Mouse (Mus musculus) intestine, embryonic 15.5 days (tissue): ENCODE measurements at regions not wholly inside any gene's neighbourhood (a gene's known extent, or its start where the extent isn't known, plus 50 kb on each side); places are given as distances from the start of the nearest gene placed in this dataset.
A peak's percentile ranks its signal among the peaks of the same experiment; 100 is the strongest.

ENCODE experiments used
- ATAC-seq: fragments of 200-750 bp; cut with Nextera tagmentation; 2 replicates; pipeline ENCODE4 v1.8.0; 2017; ENCODE audit warnings: moderate TSS enrichment, moderate library complexity
- H3K27ac ChIP-seq: fragments of 300-500 bp; sonication (generic); 2 replicates; pipeline ENCODE4 v1.5.1; 2015; ENCODE audit warnings: mild to moderate bottlenecking, inconsistent platforms
- H3K27me3 ChIP-seq: fragments of 300-500 bp; sonication (generic); replicated peaks from 2 replicates; pipeline ENCODE4 v1.6.1; 2015; ENCODE audit warnings: inconsistent platforms
- H3K36me3 ChIP-seq: fragments of 300-500 bp; sonication (generic); 2 replicates; pipeline ENCODE4 v1.6.1; 2015; ENCODE audit warnings: inconsistent platforms
- H3K4me1 ChIP-seq: fragments of 300-500 bp; sonication (generic); replicated peaks from 2 replicates; pipeline ENCODE4 v1.6.1; 2015; ENCODE audit warnings: inconsistent platforms
- H3K4me2 ChIP-seq: fragments of 300-500 bp; sonication (generic); replicated peaks from 2 replicates; pipeline ENCODE4 v1.6.1; 2015; ENCODE audit warnings: mild to moderate bottlenecking, inconsistent platforms
- H3K4me3 ChIP-seq: fragments of 300-500 bp; sonication (generic); replicated peaks from 2 replicates; pipeline ENCODE4 v1.5.1; 2015; ENCODE audit warnings: inconsistent platforms
- H3K9ac ChIP-seq: fragments of 300-500 bp; sonication (generic); 2 replicates; pipeline ENCODE4 v1.6.1; 2015; ENCODE audit warnings: inconsistent platforms
- H3K9me3 ChIP-seq: fragments of 300-500 bp; sonication (generic); 2 replicates; pipeline ENCODE4 v1.6.1; 2016; ENCODE audit warnings: inconsistent platforms
- WGBS: fragments of 180-500 bp; shearing (Covaris S2); methylation state at CpG from one replicate; pipeline ENCODE4 v1.1.7; 2015; 5-methylcytosine and 5-hydroxymethylcytosine counted together

DNA sequence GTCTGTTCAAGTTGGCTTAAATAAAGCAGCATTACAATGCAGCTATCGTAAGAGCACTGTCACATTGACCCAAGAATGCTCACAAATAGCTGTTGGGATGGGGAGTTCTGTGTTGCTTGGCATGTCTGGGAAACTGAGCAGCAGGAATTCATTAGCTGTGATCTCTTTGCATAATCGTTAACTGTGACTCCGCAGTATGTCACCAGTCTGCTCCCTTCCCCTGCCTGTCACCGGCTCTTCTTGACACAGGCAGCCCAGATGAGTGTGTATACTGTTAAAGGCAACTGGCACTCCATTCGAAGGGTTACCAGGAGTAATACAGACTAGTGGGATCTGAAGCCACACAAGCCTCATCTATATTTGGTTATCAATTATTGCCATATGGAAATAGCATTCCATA is 67.3 kb upstream of the Osbpl8 start:
- Histone ChIP-seq H3K4me1 (no peaks in the 10 kb centered on the region), H3K27ac (no peak overlapping the region), H3K4me3 (no peak overlapping the region), H3K9me3 (no peaks in the 10 kb centered on the region), H3K27me3 (no peaks in the 10 kb centered on the region), H3K4me2 (no peak overlapping the region), H3K36me3 (no peaks in the 10 kb centered on the region), H3K9ac (no peak overlapping the region)
- no peak for ATAC-seq
- 83% methylated on average over 5 of the region's 5 CpGs for whole genome bisulfite sequencing

DNA sequence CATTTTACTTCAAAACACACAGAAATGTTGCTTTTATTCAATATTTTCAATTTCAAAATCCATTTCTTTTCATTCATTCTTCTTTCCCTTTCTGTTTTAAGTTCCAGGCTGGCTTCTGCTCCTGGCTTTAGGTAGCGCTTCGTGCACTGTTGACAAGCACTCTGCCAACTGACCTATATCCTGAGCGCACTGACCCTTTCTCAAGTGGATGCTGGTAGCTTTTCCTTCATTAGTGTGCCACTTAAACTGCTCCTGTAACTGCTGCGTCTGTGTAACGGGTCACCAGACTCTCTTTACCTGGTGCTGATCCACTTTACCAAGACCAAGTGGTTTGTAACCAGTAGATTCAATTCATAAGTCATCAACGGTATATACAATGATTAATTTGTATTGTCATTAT is 67.7 kb upstream of the Osbpl8 start:
- Histone ChIP-seq H3K4me2 (no peak overlapping the region), H3K9ac (no peak overlapping the region), H3K27ac (no peak overlapping the region), H3K4me3 (no peak overlapping the region), H3K27me3 (no peaks in the 10 kb centered on the region), H3K4me1 (no peaks in the 10 kb centered on the region), H3K36me3 (no peaks in the 10 kb centered on the region), H3K9me3 (no peaks in the 10 kb centered on the region)
- no peak for ATAC-seq
- WGBS, result 83% methylated on average over 6 of the region's 6 CpGs

DNA sequence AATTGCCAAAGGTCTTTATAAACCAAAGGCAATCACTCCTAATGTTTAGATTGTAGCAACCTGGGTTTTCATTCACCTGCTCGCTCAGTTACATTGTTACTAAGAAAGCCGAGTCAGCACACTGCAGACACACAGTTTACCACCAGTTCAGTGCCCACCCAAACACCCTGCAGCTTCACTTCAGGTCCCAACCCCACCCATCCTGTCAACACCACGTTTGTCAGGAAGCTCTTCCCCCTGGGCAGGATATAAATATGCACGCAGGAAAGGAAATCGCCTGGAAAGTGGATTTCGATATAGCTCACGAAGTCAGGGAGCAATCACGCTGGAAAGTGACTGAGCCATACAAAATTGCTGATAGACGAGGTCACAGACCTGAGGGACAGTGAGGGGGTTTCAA is 70.1 kb upstream of the Osbpl8 start:
- H3K27me3 ChIP-seq, result no peaks in the 10 kb centered on the region
- no peak overlapping the region for H3K9ac ChIP-seq
- no peaks in the 10 kb centered on the region for H3K9me3 ChIP-seq
- H3K36me3 ChIP-seq, result no peaks in the 10 kb centered on the region
- H3K4me3 ChIP-seq, result no peak overlapping the region
- ATAC-seq, result no peak
- H3K4me1 ChIP-seq, result no peaks in the 10 kb centered on the region
- no peak overlapping the region for H3K27ac ChIP-seq
- WGBS, result 49% methylated on average over 9 of the region's 9 CpGs
- no peak overlapping the region for H3K4me2 ChIP-seq

DNA sequence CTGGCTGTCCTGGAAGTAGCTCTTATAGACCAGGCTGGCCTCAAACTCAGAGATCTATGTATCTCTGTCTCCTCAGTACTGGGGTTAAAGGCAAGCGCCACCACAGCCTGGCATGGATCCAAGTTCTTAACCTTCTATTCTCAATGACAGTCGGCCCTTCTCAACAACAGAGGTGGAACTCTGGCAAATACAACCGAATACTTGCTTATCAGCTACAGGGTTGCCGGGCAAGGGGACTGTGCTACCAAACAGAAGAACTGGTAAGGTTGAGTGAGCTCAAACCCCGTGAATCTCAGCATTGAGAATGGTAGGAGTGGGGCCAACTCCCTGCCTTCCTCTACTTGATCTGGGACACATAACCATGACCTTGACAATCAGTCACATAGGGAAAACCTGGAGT is 75.2 kb upstream of the Osbpl8 start:
- Histone ChIP-seq H3K9ac (no peak overlapping the region), H3K4me1 (no peaks in the 10 kb centered on the region), H3K36me3 (no peaks in the 10 kb centered on the region), H3K27me3 (no peaks in the 10 kb centered on the region), H3K4me3 (no peak overlapping the region), H3K27ac (no peak overlapping the region), H3K9me3 (no peaks in the 10 kb centered on the region), H3K4me2 (no peak overlapping the region)
- ATAC-seq, result no peak
- 62% methylated on average over 5 of the region's 5 CpGs for WGBS

DNA sequence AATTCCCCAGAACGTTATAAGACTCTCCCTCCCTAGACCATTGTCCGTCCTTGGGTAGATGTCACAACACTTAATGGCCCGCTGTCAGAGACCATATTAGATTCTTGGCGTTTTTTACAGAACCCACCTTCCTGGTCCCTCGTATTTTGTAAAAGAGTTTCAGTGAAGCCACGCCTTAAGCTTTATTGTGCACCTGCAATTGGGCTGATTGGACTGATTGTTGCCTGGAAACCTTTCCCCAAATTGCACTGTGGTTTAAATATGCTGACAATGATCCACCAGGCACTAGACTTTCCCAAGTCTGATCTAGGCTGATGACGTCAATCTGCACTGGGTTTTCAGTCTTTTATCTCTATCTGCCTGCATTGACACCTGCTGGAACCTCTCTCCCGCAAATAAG is 75.6 kb upstream of the Zdhhc17 start:
- Histone ChIP-seq H3K9ac (no peak overlapping the region), H3K27ac (no peak overlapping the region), H3K4me3 (no peak overlapping the region), H3K4me2 (no peak overlapping the region), H3K9me3 (no peaks in the 10 kb centered on the region), H3K36me3 (no peaks in the 10 kb centered on the region), H3K27me3 (no peaks in the 10 kb centered on the region), H3K4me1 (no peaks in the 10 kb centered on the region)
- ATAC-seq, result peak; percentile 59
- WGBS, result 57% methylated on average over 8 of the region's 8 CpGs

DNA sequence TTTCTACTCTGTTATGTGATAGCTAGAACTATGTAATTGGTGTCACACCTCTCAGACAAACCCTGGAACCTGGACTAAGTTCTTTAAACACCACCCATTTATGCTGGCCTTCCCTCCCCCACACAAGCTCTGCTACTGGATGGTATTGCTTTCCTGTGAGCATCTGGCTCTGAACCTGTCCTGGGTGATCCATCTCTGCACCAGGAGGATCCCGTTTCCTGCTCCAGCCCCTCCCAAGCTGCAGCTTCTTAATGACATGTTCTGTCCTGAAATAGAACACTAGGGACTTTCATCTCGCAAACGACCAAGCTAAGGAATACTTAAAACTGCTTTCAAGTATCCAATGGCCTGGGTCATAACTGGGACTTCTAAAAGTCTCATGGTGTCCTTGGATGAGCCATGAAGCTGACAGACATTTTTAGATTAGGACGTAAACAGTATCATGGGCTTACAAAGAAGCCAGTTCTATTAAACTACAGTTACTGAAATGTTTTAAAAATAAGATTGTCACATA is 74.4 kb upstream of the Zdhhc17 start:
- no peak for ATAC-seq
- Histone ChIP-seq H3K27me3 (no peaks in the 10 kb centered on the region), H3K27ac (no peak overlapping the region), H3K9me3 (no peaks in the 10 kb centered on the region), H3K4me2 (no peak overlapping the region), H3K4me1 (no peaks in the 10 kb centered on the region), H3K4me3 (no peak overlapping the region), H3K36me3 (no peaks in the 10 kb centered on the region), H3K9ac (no peak overlapping the region)
- WGBS, result 38% methylated on average over 4 of the region's 4 CpGs

DNA sequence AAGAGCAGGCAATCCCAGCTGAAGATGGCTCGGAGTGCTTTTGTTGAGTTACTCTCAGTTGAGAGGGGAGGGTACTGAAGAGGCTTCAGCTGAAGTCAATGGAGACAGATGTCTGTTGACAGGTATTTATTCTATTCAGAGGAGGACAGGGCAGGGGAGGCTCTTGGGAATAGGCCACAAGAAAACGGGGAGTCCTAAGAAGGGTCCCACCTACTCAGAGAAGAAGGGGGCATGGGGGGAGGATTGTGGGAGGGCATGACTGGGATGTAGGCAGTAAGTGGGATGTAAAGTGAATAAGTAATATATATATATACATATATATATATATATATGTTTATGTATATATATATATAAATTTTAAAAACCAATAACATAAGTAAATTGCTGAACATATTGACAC is 73.9 kb upstream of the Zdhhc17 start:
- H3K9ac ChIP-seq, result no peak overlapping the region
- no peak overlapping the region for H3K4me2 ChIP-seq
- H3K9me3 ChIP-seq, result no peaks in the 10 kb centered on the region
- H3K4me1 ChIP-seq, result no peaks in the 10 kb centered on the region
- H3K4me3 ChIP-seq, result no peak overlapping the region
- ATAC-seq, result no peak
- no peak overlapping the region for H3K27ac ChIP-seq
- WGBS, result 48% methylated on average over 2 of the region's 2 CpGs
- no peaks in the 10 kb centered on the region for H3K27me3 ChIP-seq
- no peaks in the 10 kb centered on the region for H3K36me3 ChIP-seq

DNA sequence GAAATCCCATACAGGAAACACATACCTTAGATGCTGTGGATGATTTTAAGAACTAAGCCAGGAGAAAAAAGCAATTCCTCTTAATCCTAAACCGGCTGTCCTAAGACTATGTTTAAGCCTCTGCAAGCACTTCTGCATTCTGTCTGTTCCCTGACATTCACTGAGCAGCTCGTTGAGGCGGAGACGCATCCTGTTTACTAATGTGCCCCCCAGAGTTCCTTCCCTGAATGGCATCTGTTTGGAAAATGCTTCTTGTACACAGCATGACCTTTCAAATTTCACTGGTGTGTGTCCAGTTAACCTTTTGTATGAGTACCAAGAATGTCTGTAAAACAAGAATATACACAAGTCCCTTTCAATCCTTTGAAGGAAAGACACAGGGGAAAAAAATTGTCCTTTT is 73.4 kb upstream of the Zdhhc17 start:
- H3K4me1 ChIP-seq, result no peaks in the 10 kb centered on the region
- no peaks in the 10 kb centered on the region for H3K9me3 ChIP-seq
- H3K4me3 ChIP-seq, result no peak overlapping the region
- no peak overlapping the region for H3K9ac ChIP-seq
- H3K27ac ChIP-seq, result no peak overlapping the region
- no peaks in the 10 kb centered on the region for H3K27me3 ChIP-seq
- no peak overlapping the region for H3K4me2 ChIP-seq
- ATAC-seq, result no peak
- WGBS, result 26% methylated on average over 4 of the region's 4 CpGs
- H3K36me3 ChIP-seq, result no peaks in the 10 kb centered on the region

DNA sequence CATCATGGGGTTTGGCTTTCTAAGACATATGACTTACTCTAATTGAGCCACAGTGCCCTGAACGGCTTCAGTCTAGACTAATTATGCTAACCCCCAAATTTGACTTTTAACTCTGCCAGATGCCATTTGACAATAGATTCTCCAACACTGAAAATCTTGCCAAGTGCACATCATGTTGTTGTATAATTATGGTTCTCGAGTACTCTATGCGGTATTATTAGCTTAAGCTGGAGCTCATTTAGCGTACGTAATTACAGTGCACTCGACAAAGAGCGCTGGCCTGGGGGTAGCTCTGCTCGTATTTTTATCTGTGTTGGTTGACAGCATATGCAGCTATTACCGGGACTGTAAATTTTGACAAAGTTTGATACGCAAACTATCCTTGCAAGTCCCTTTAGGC is 70.4 kb upstream of the Zdhhc17 start:
- WGBS, result 83% methylated on average over 10 of the region's 10 CpGs
- no peak overlapping the region for H3K4me3 ChIP-seq
- H3K9me3 ChIP-seq, result no peaks in the 10 kb centered on the region
- no peak overlapping the region for H3K9ac ChIP-seq
- H3K4me1 ChIP-seq, result no peaks in the 10 kb centered on the region
- H3K27ac ChIP-seq, result no peak overlapping the region
- H3K27me3 ChIP-seq, result no peaks in the 10 kb centered on the region
- no peak overlapping the region for H3K4me2 ChIP-seq
- no peak for ATAC-seq
- no peaks in the 10 kb centered on the region for H3K36me3 ChIP-seq

DNA sequence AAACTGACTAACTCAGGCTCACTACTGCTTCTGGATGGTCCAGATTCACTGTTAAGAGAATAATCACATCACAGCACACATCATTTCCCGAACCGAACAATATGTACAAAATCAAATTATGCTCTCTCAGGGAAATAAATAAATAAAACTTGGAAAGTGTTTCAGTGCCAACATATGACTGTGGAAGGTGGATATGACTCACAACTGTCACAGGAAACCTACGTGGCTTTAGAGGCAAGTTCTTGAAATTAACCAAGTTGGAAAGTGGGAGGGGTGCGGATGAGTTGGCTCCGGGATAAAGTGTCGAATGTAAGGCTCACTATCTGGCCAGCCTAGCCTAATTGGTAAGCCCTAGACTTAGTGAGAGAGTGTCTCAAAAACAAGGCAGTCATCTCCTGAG is 69.1 kb upstream of the Zdhhc17 start:
- Histone ChIP-seq H3K9ac (no peak overlapping the region), H3K4me1 (no peaks in the 10 kb centered on the region), H3K4me2 (no peak overlapping the region), H3K4me3 (no peak overlapping the region), H3K36me3 (no peaks in the 10 kb centered on the region), H3K27me3 (no peaks in the 10 kb centered on the region), H3K27ac (no peak overlapping the region), H3K9me3 (no peaks in the 10 kb centered on the region)
- no peak for ATAC-seq
- WGBS, result 73% methylated on average over 6 of the region's 6 CpGs

DNA sequence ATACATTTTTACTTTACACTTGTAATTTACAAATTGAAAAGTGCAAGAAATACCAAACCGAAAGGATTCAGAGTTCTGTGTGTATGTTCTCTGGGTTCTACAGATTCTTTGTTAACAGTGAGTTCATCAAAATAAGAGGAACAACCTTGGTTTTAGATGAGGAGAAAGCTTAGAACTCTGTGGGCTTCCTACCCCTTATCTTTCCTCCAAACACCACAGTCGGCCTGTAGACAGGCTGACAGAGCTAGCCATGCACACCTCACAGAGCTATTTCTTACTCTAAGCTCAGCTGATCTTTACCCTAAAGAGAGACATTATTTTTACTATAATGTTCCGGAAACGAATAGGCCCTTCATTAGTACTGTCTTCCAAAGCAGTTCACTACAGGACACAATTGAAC is 67.7 kb upstream of the Zdhhc17 start:
- no peaks in the 10 kb centered on the region for H3K4me1 ChIP-seq
- H3K4me2 ChIP-seq, result no peak overlapping the region
- no peak overlapping the region for H3K9ac ChIP-seq
- no peaks in the 10 kb centered on the region for H3K27me3 ChIP-seq
- H3K27ac ChIP-seq, result no peak overlapping the region
- WGBS, result 91% methylated on average over 4 of the region's 4 CpGs
- no peaks in the 10 kb centered on the region for H3K9me3 ChIP-seq
- H3K4me3 ChIP-seq, result no peak overlapping the region
- H3K36me3 ChIP-seq, result no peaks in the 10 kb centered on the region
- no peak for ATAC-seq

DNA sequence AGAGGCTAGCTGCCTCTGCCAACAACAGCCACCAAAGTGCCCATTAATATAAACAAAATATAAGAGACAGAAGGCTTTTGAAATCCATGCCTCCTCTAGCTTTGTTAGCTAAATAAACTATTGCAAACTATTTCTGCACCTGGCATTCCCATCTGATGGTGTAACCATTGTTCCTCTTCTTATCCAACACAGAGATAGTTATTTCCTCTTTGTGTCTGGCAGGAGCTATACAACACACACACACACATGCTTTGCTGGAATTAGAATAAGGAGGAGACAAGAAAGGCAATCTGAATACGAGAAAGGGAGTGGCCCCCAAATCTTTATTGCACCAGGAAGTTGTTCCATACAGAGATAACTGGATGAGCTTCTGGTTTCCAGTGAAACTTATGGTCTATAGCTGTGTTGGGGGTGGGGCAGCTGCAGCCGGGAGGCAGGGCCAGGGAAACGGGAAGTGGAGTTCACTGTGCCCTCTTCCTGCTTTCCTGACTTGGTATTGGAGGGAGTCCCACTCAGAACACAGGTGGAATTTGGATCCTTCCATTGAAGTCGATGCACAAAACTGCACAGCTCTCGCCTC is 64.0 kb upstream of the Zdhhc17 start:
- H3K4me3 ChIP-seq, result no peak overlapping the region
- H3K27me3 ChIP-seq, result no peaks in the 10 kb centered on the region
- H3K27ac ChIP-seq, result peak overlapping the region; percentile 52; the same call in 1 of the 2 replicates
- peak; percentile 88 for ATAC-seq
- 38% methylated on average over 5 of the region's 5 CpGs for WGBS
- H3K36me3 ChIP-seq, result no peaks in the 10 kb centered on the region
- 0 out of 2 replicates have a peak, but pooled peaks cover 2% of the 10 kb centered on the region for H3K4me1 ChIP-seq
- H3K9me3 ChIP-seq, result no peaks in the 10 kb centered on the region
- no peak overlapping the region for H3K9ac ChIP-seq
- H3K4me2 ChIP-seq, result peak overlapping the region; percentile 41

DNA sequence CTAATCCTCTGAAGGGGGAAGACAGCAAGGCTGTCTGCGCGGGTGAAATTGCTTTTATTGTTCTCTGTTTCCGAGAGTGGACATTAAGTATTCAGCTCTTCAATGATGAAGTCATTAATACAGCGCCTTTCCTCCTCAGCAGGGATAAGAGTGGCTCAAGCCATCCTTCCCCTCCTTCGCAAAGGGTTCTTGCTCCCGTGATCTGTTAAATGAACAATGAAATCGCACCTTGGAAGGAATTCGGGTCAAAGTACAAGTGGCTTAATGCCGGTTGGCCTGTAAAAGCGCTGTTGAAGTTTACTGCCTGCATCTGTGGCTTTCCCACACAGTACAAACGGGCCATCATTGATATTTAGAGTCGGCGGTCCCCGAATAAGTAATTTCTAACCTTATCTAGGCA is 63.3 kb upstream of the Zdhhc17 start:
- H3K36me3 ChIP-seq, result no peaks in the 10 kb centered on the region
- H3K27ac ChIP-seq, result 0 out of 2 replicates have a peak overlapping the region, but pooled peaks have one; percentile 19
- H3K4me1 ChIP-seq, result 0 out of 2 replicates have a peak, but pooled peaks cover 2% of the 10 kb centered on the region
- no peaks in the 10 kb centered on the region for H3K27me3 ChIP-seq
- peak overlapping the region; percentile 41 for H3K4me2 ChIP-seq
- H3K9ac ChIP-seq, result no peak overlapping the region
- H3K9me3 ChIP-seq, result no peaks in the 10 kb centered on the region
- no peak overlapping the region for H3K4me3 ChIP-seq
- 31% methylated on average over 14 of the region's 14 CpGs for WGBS
- peak; percentile 86 for ATAC-seq
